Mouse (Mus musculus) MEL (cell line): ENCODE measurements at regions not wholly inside any gene's neighbourhood (a gene's known extent, or its start where the extent isn't known, plus 50 kb on each side); places are given as distances from the start of the nearest gene placed in this dataset.

Experiments used
- DNase-seq: peaks from one replicate; pipeline ENCODE4 v3.0.0; 2011; ENCODE audit warnings: low read depth, low spot score
- H3K27ac ChIP-seq: 2 replicates; pipeline ENCODE4 v1.5.1; 2012; ENCODE audit warnings: low read depth, mild to moderate bottlenecking, control low read depth, low read length, moderate library complexity; ENCODE audit not compliant: control insufficient read depth
- H3K27me3 ChIP-seq, 2 experiments: fragments of 150-350 bp in 1 of 2; sonication (generic) in 1 of 2; 2 replicates each; pipeline ENCODE4 v1.6.1; 2012; ENCODE audit warnings: low read length in 2 of 2, mild to moderate bottlenecking in 2 of 2, improper control_type of control experiment in 1 of 2, moderate library complexity in 1 of 2; ENCODE audit not compliant: insufficient read depth in 2 of 2, control insufficient read depth in 1 of 2
- H3K36me3 ChIP-seq, 2 experiments: 2 replicates each; pipeline ENCODE4 v1.6.1; 2012 to 2014; ENCODE audit warnings: low read length in 2 of 2, improper control_type of control experiment in 1 of 2, inconsistent platforms in 1 of 2, mild to moderate bottlenecking in 1 of 2; ENCODE audit not compliant: insufficient read depth in 2 of 2, control insufficient read depth in 1 of 2
- H3K4me1 ChIP-seq, 2 experiments: fragments of 150-350 bp in 1 of 2; sonication (generic) in 1 of 2; 2 replicates each; pipeline ENCODE4 v1.6.1; 2012; ENCODE audit warnings: low read length in 2 of 2, improper control_type of control experiment in 1 of 2, mild to moderate bottlenecking in 1 of 2; ENCODE audit not compliant: insufficient read depth in 2 of 2, control insufficient read depth in 1 of 2
- H3K4me3 ChIP-seq, 2 experiments: fragments of 150-350 bp in 1 of 2; sonication (generic) in 1 of 2; 2 replicates each; pipeline ENCODE4 v1.5.1; 2012; ENCODE audit warnings: low read depth in 2 of 2, low read length in 2 of 2, mild to moderate bottlenecking in 2 of 2, moderate library complexity in 2 of 2, control low read depth in 1 of 2, improper control_type of control experiment in 1 of 2; ENCODE audit not compliant: control insufficient read depth in 1 of 2, insufficient read depth in 1 of 2
- H3K79me2 ChIP-seq: 2 replicates; pipeline ENCODE4 v1.6.1; 2012; ENCODE audit warnings: mild to moderate bottlenecking, low read length, moderate library complexity; ENCODE audit not compliant: control insufficient read depth, poor library complexity, insufficient read depth
- H3K9ac ChIP-seq: 2 replicates; pipeline ENCODE4 v1.6.1; 2012; ENCODE audit warnings: low read depth, mild to moderate bottlenecking, control low read depth, low read length, moderate library complexity; ENCODE audit not compliant: control insufficient read depth, poor library complexity, severe bottlenecking
- H3K9me3 ChIP-seq: fragments of 150-350 bp; sonication (generic); replicated peaks from 2 replicates; pipeline ENCODE4 v1.6.1; 2012; ENCODE audit warnings: mild to moderate bottlenecking, low read length, improper control_type of control experiment, moderate library complexity; ENCODE audit not compliant: insufficient read depth
- BHLHE40 ChIP-seq: IDR thresholded peaks from 2 replicates; pipeline ENCODE4 v1.6.1; 2012; ENCODE audit warnings: low read depth, mild to moderate bottlenecking, inconsistent platforms, low read length, improper control_type of control experiment, borderline replicate concordance
- CHD1 ChIP-seq: IDR thresholded peaks from 2 replicates; pipeline ENCODE4 v1.6.1; 2012; ENCODE audit warnings: low read depth, mild to moderate bottlenecking, inconsistent platforms, low read length, improper control_type of control experiment
- CHD2 ChIP-seq: IDR thresholded peaks from 2 replicates; pipeline ENCODE4 v1.6.1; 2011; ENCODE audit warnings: low read length, improper control_type of control experiment
- CTCF ChIP-seq, 3 experiments: IDR thresholded peaks in 2 of 3; conservative IDR thresholded peaks in 1 of 3; 2 replicates each; pipeline ENCODE4 v1.5.1; 2011 to 2012; ENCODE audit warnings: low read length in 3 of 3, low read depth in 2 of 3, mild to moderate bottlenecking in 2 of 3, improper control_type of control experiment in 1 of 3, inconsistent platforms in 1 of 3, mixed read lengths in 1 of 3, moderate library complexity in 1 of 3; ENCODE audit not compliant: control insufficient read depth in 1 of 3, insufficient read depth in 1 of 3, poor library complexity in 1 of 3, severe bottlenecking in 1 of 3
- ELF1 ChIP-seq: IDR thresholded peaks from 2 replicates; pipeline ENCODE4 v1.6.1; 2014; ENCODE audit warnings: low read depth, mild to moderate bottlenecking, inconsistent platforms, low read length, improper control_type of control experiment, moderate library complexity
- EP300 ChIP-seq, 2 experiments: IDR thresholded peaks; 2 replicates each; pipeline ENCODE4 v1.6.1; 2011; ENCODE audit warnings: improper control_type of control experiment in 2 of 2, low read length in 2 of 2, low read depth in 1 of 2, mild to moderate bottlenecking in 1 of 2
- ETS1 ChIP-seq: IDR thresholded peaks from 2 replicates; pipeline ENCODE4 v1.6.1; 2012; ENCODE audit warnings: low read depth, mild to moderate bottlenecking, inconsistent platforms, low read length, improper control_type of control experiment, moderate library complexity
- GABPA ChIP-seq: IDR thresholded peaks from 2 replicates; pipeline ENCODE4 v1.6.1; 2012; ENCODE audit warnings: low read depth, mild to moderate bottlenecking, inconsistent platforms, low read length, improper control_type of control experiment, moderate library complexity
- JUND ChIP-seq: IDR thresholded peaks from 2 replicates; pipeline ENCODE4 v1.6.1; 2011; ENCODE audit warnings: low read depth, mild to moderate bottlenecking, improper control_type of control experiment, low read length
- KAT2A ChIP-seq: conservative IDR thresholded peaks from 2 replicates; pipeline ENCODE4 v1.6.1; 2012; ENCODE audit warnings: low read depth, low read length, improper control_type of control experiment, inconsistent platforms
- MAX ChIP-seq: IDR thresholded peaks from 2 replicates; pipeline ENCODE4 v1.6.1; 2011; ENCODE audit warnings: low read length, improper control_type of control experiment
- MAZ ChIP-seq: IDR thresholded peaks from 2 replicates; pipeline ENCODE4 v1.6.1; 2012; ENCODE audit warnings: low read depth, mild to moderate bottlenecking, inconsistent platforms, low read length, improper control_type of control experiment
- MYB ChIP-seq: IDR thresholded peaks from 2 replicates; pipeline ENCODE4 v1.6.1; 2011; ENCODE audit warnings: mild to moderate bottlenecking, low read depth, low read length, improper control_type of control experiment
- NELFE ChIP-seq: IDR thresholded peaks from 2 replicates; pipeline ENCODE4 v1.6.1; 2011; ENCODE audit warnings: low read depth, low read length, improper control_type of control experiment
- NRF1 ChIP-seq: IDR thresholded peaks from 2 replicates; pipeline ENCODE4 v1.6.1; 2014; ENCODE audit warnings: low read depth, mild to moderate bottlenecking, inconsistent platforms, low read length, improper control_type of control experiment, moderate library complexity; ENCODE audit not compliant: poor library complexity, insufficient read depth, severe bottlenecking
- POLR2A ChIP-seq, 2 experiments: IDR thresholded peaks; 2 replicates each; pipeline ENCODE4 v1.6.1; 2011 to 2012; ENCODE audit warnings: low read length in 2 of 2, mild to moderate bottlenecking in 2 of 2, control low read depth in 1 of 2, improper control_type of control experiment in 1 of 2, low read depth in 1 of 2, moderate library complexity in 1 of 2; ENCODE audit not compliant: control insufficient read depth in 1 of 2, insufficient read depth in 1 of 2, poor library complexity in 1 of 2
- POLR2AphosphoS2 ChIP-seq: IDR thresholded peaks from 2 replicates; pipeline ENCODE4 v1.6.1; 2011; ENCODE audit warnings: low read length, improper control_type of control experiment
- POLR2AphosphoS5 ChIP-seq: IDR thresholded peaks from 2 replicates; pipeline ENCODE4 v1.6.1; 2012; ENCODE audit warnings: low read depth, borderline replicate concordance, mild to moderate bottlenecking, inconsistent platforms, low read length, moderate library complexity, mixed read lengths
- RAD21 ChIP-seq: IDR thresholded peaks from 2 replicates; pipeline ENCODE4 v1.6.1; 2011; ENCODE audit warnings: mild to moderate bottlenecking, low read depth, low read length, improper control_type of control experiment
- RCOR1 ChIP-seq: IDR thresholded peaks from 2 replicates; pipeline ENCODE4 v1.6.1; 2012; ENCODE audit warnings: low read depth, mild to moderate bottlenecking, inconsistent platforms, low read length, improper control_type of control experiment
- SIN3A ChIP-seq: IDR thresholded peaks from 2 replicates; pipeline ENCODE4 v1.6.1; 2012; ENCODE audit warnings: low read length, improper control_type of control experiment, inconsistent platforms
- SMC3 ChIP-seq: IDR thresholded peaks from 2 replicates; pipeline ENCODE4 v1.6.1; 2011; ENCODE audit warnings: low read depth, low read length, improper control_type of control experiment
- TAL1 ChIP-seq: IDR thresholded peaks from 2 replicates; pipeline ENCODE4 v1.6.1; 2012; ENCODE audit warnings: mild to moderate bottlenecking, inconsistent platforms, low read length, moderate library complexity, mixed read lengths
- TBP ChIP-seq: IDR thresholded peaks from 2 replicates; pipeline ENCODE4 v1.8.0; 2011; ENCODE audit warnings: low read depth, low read length, improper control_type of control experiment
- TCF12 ChIP-seq: IDR thresholded peaks from 2 replicates; pipeline ENCODE4 v1.6.1; 2014; ENCODE audit warnings: low read depth, mild to moderate bottlenecking, inconsistent platforms, low read length, improper control_type of control experiment, moderate library complexity
- USF1 ChIP-seq: IDR thresholded peaks from 2 replicates; pipeline ENCODE4 v1.6.1; 2014; ENCODE audit warnings: low read depth, mild to moderate bottlenecking, inconsistent platforms, low read length, improper control_type of control experiment, moderate library complexity
- ZKSCAN1 ChIP-seq: IDR thresholded peaks from 2 replicates; pipeline ENCODE4 v1.6.1; 2012; ENCODE audit warnings: low read depth, mild to moderate bottlenecking, inconsistent platforms, low read length, improper control_type of control experiment, moderate library complexity
- ZMIZ1 ChIP-seq: IDR thresholded peaks from 2 replicates; pipeline ENCODE4 v1.6.1; 2012; ENCODE audit warnings: low read depth, mild to moderate bottlenecking, inconsistent platforms, low read length, improper control_type of control experiment, moderate library complexity
- ZNF384 ChIP-seq: IDR thresholded peaks from 2 replicates; pipeline ENCODE4 v1.6.1; 2012; ENCODE audit warnings: low read depth, mild to moderate bottlenecking, inconsistent platforms, low read length, improper control_type of control experiment

- no peaks in the 10 kb centered on the region for H3K4me1 ChIP-seq
- no peaks in the 10 kb centered on the region for H3K9me3 ChIP-seq
- no peak overlapping the region for H3K4me3 ChIP-seq
- DNase-seq: no peak
- no peak overlapping the region for H3K9ac ChIP-seq
- H3K27me3 ChIP-seq: no peaks in the 10 kb centered on the region
- no peaks in the 10 kb centered on the region for H3K36me3 ChIP-seq
- TF ChIP-seq POLR2AphosphoS5 (no peak), RCOR1 (no peak), POLR2AphosphoS2 (no peak), SIN3A (no peak), ELF1 (no peak), POLR2A (IDR thresholded peaks at IDR 0.05; ENCODE audit: control insufficient read depth in 1 of 2, insufficient read depth in 1 of 2, low read depth in 1 of 2, low read length in 2 of 2, poor library complexity in 1 of 2) (no peak), MYB (no peak), RAD21 (no peak), TCF12 (no peak), TAL1 (no peak), NRF1 (no peak), SMC3 (no peak), MAZ (no peak), CHD1 (no peak), ZKSCAN1 (no peak), NELFE (no peak), MAX (no peak), TBP (no peak)
- no peak overlapping the region for H3K27ac ChIP-seq
- H3K79me2 ChIP-seq: no peaks in the 10 kb centered on the region
Observed at GRCm38 (mm10) chr14:97450525-97451235, 718.9 kb downstream of the Dach1 start.

GRCm38 (mm10) chr14:97448617-97449016 lies 720.9 kb downstream of the Dach1 start:
- no peak overlapping the region for H3K27ac ChIP-seq
- no peaks in the 10 kb centered on the region for H3K27me3 ChIP-seq
- H3K4me3 ChIP-seq: no peak overlapping the region
- no peaks in the 10 kb centered on the region for H3K4me1 ChIP-seq
- no peaks in the 10 kb centered on the region for H3K36me3 ChIP-seq
- TF ChIP-seq CTCF (IDR thresholded peaks at IDR 0.05 in 2 of 3, conservative IDR thresholded peaks at IDR 0.05 in 1 of 3; ENCODE audit: control insufficient read depth in 1 of 3, insufficient read depth in 1 of 3, low read depth in 2 of 3, low read length in 3 of 3, poor library complexity in 1 of 3, severe bottlenecking in 1 of 3): no peak
- no peak for TF ChIP-seq USF1
- TF ChIP-seq JUND: no peak
- TF ChIP-seq KAT2A: no peak
- TF ChIP-seq ZMIZ1: no peak
- TF ChIP-seq GABPA: no peak
- no peak for TF ChIP-seq SMC3
- no peak for TF ChIP-seq BHLHE40
- no peak for TF ChIP-seq POLR2A (IDR thresholded peaks at IDR 0.05; ENCODE audit: control insufficient read depth in 1 of 2, insufficient read depth in 1 of 2, low read depth in 1 of 2, low read length in 2 of 2, poor library complexity in 1 of 2)
- TF ChIP-seq MAX: no peak
- no peak for TF ChIP-seq NELFE
- TF ChIP-seq RAD21: no peak
- TF ChIP-seq EP300 (IDR thresholded peaks at IDR 0.05; ENCODE audit: low read depth in 1 of 2, low read length in 2 of 2): no peak
- TF ChIP-seq CHD2: no peak
- TF ChIP-seq ELF1: no peak
- no peak for TF ChIP-seq ZNF384
- no peak for TF ChIP-seq TCF12
- TF ChIP-seq CHD1: no peak
- no peak for TF ChIP-seq ETS1
- TF ChIP-seq MAZ: no peak
- TF ChIP-seq, all 39 proteins: peak for 0
- DNase-seq: no peak
- H3K9me3 ChIP-seq: no peaks in the 10 kb centered on the region
- H3K79me2 ChIP-seq: no peaks in the 10 kb centered on the region
- H3K9ac ChIP-seq: no peak overlapping the region
